Mouse (Mus musculus) embryonic facial prominence, embryonic 14.5 days (tissue): ENCODE data around the gene Ap1ar. TPM values are rescaled to one million over a fixed set of nuclear protein-coding genes. Genes with fewer than 3 reads are reported as not detected.

Source experiments
- ATAC-seq: fragments of 200-750 bp; cut with Nextera tagmentation; 2 replicates; pipeline ENCODE4 v1.8.0; 2017; ENCODE audit warnings: low read depth, moderate number of reproducible peaks, moderate TSS enrichment
- DNase-seq: peaks from one replicate; pipeline ENCODE4 v3.0.0-alpha.2; 2015; ENCODE audit warnings: low spot score
- H3K27ac ChIP-seq: fragments of 300-500 bp; sonication (generic); replicated peaks from 2 replicates; pipeline ENCODE4 v1.5.1; 2014; ENCODE audit warnings: low read depth, mild to moderate bottlenecking, low read length, moderate library complexity
- H3K27me3 ChIP-seq: fragments of 300-500 bp; sonication (generic); replicated peaks from 2 replicates; pipeline ENCODE4 v1.6.1; 2014; ENCODE audit warnings: low read length; ENCODE audit not compliant: control insufficient read depth, insufficient read depth
- H3K36me3 ChIP-seq: fragments of 300-500 bp; sonication (generic); 2 replicates; pipeline ENCODE4 v1.6.1; 2014; ENCODE audit warnings: low read length, mixed read lengths; ENCODE audit not compliant: control insufficient read depth, insufficient read depth
- H3K4me1 ChIP-seq: fragments of 300-500 bp; sonication (generic); 2 replicates; pipeline ENCODE4 v1.6.1; 2014; ENCODE audit warnings: antibody characterized with exemption, low read length; ENCODE audit not compliant: control insufficient read depth, insufficient read depth
- H3K4me2 ChIP-seq: fragments of 300-500 bp; sonication (generic); 2 replicates; pipeline ENCODE4 v1.6.1; 2014; ENCODE audit warnings: low read depth, mild to moderate bottlenecking, low read length, moderate library complexity, mixed read lengths
- H3K4me3 ChIP-seq: fragments of 300-500 bp; sonication (generic); 2 replicates; pipeline ENCODE4 v1.5.1; 2014; ENCODE audit warnings: low read depth, mild to moderate bottlenecking, low read length
- H3K9ac ChIP-seq: fragments of 300-500 bp; sonication (generic); 2 replicates; pipeline ENCODE4 v1.6.1; 2014; ENCODE audit warnings: low read depth, mild to moderate bottlenecking, low read length, moderate library complexity, mixed read lengths
- H3K9me3 ChIP-seq: fragments of 300-500 bp; sonication (generic); 2 replicates; pipeline ENCODE4 v1.6.1; 2016; ENCODE audit warnings: low read length; ENCODE audit not compliant: control insufficient read depth
- WGBS: fragments of 180-500 bp; shearing (Covaris S2); extraction: QIAGEN DNeasy Blood & Tissue Kit; methylation state at CpG from one replicate; pipeline ENCODE4 v1.1.7; 2014; 5-methylcytosine and 5-hydroxymethylcytosine counted together
- polyA plus RNA-seq: library from polyadenylated mRNA; unstranded; fragments of >200 nt; fragmentation: Nextera tagmentation; extraction: Ambion mirVana; gene quantifications from 2 replicates; pipeline ENCODE4 v1.2.1, GENCODE M21; 2014

Gene Ap1ar
- polyA plus RNA-seq, 1 experiment from 2014 or later, result 36.2 TPM

DNA sequence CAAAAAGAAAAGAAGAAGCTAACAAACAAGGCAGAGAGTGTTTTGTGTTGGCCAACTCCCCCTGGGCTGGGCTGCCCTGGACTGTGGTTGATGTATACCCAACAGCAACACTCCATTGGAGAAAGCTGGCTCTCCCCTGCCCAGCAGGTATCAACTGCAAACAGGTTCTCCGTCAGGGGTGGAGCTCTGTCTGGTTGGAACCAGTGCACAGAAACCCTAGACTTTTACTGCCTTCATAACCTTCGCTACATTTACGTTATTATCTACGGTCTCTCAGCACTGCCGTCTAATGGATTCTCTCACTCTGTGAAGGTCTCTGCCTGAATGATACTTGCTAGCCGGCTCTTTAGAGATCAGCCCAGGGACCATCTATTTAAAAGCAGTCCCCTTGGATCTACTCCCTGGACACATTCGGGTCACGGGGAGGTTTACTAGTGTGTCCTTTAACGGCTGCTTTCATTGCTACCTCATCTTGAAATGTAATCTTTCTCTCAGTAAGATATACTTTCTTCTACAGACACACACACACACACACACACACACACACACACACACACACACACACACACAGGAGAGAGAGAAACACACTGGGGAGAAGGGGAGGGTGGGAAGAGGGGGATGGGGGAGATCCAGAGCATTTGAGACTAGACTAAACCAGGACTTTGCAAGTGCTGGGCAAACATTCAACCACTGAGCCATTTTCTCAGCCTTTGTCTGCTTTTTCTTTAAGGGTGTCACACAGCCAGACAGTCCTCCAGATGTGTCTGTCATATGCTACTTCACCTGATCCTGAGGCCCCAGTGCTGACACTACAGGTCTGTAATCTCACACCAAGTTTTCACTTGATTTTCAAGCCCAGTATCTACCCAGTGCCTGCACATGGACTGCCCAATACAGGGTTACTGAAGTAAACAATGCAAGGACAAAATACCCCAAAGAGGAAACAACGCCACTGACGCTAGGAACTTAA lies 18.3 kb downstream of the Ap1ar start:
- peaks cover 38% of the 10 kb centered on the region for H3K36me3 ChIP-seq
- H3K27ac ChIP-seq, result no peak overlapping the region
- no peaks in the 10 kb centered on the region for H3K4me1 ChIP-seq
- H3K4me3 ChIP-seq, result no peak overlapping the region
- ATAC-seq (peak; percentile 47; the same call in 1 of the 2 replicates), DNase-seq (no peak)
- 75% methylated on average over 11 of the region's 11 CpGs for WGBS
- no peak overlapping the region for H3K9ac ChIP-seq
- no peak overlapping the region for H3K4me2 ChIP-seq
- H3K27me3 ChIP-seq, result no peaks in the 10 kb centered on the region
- H3K9me3 ChIP-seq, result no peaks in the 10 kb centered on the region

DNA sequence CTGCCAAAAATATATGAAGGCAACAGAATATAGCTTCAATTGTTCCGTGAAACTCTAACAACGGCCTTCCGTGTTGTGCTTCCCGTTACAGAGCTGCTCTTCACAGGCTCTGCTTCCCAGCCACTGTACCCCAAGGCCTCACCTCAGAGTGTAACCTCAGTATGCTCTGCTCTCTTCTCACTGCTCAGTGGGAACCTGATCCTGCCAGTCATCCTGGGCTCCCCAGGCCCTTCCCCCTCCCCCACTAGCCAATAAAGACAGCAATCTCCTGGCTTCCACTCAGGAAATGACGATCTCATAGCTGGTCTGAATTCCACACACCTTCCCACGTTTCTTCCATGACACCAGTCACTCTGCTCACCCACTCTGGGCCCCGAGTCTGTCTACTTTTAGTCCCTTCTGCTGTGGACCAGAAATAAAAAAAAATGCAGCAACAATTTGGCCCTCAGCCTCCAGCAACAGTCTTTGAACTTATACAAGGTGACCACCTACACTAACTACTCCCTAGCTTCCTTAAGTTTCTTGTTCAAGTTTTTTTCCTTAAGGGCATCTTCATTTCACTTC lies 20.1 kb downstream of the Ap1ar start:
- H3K36me3 ChIP-seq, result peaks cover 47% of the 10 kb centered on the region
- H3K9me3 ChIP-seq, result no peaks in the 10 kb centered on the region
- WGBS, result 59% methylated on average over 7 of the region's 7 CpGs
- H3K4me1 ChIP-seq, result no peaks in the 10 kb centered on the region
- no peaks in the 10 kb centered on the region for H3K27me3 ChIP-seq
- H3K9ac ChIP-seq, result no peak overlapping the region
- DNase-seq (no peak), ATAC-seq (no peak)
- H3K4me3 ChIP-seq, result no peak overlapping the region
- no peak overlapping the region for H3K27ac ChIP-seq
- H3K4me2 ChIP-seq, result no peak overlapping the region

DNA sequence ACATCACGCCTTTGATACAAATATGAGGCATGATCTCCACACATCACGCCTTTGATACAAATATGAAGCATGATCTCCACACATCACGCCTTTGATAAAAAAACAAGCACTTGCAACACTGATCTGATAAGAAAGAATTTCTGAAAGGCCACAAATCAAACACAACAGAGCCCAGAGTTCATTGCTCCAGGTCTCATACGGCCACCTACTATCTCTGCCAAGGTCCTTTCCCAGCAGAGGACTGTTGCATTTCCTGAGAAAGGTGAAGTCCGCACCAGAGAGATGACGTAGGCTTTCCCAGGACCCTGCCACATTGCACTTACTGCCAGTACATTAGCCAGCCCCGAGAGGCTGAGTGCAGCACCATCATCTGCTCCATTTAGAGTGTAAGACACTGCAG lies 28.2 kb downstream of the Ap1ar start:
- Histone ChIP-seq H3K9me3 (no peaks in the 10 kb centered on the region), H3K36me3 (peaks cover 65% of the 10 kb centered on the region), H3K27ac (no peak overlapping the region), H3K4me1 (no peaks in the 10 kb centered on the region), H3K4me3 (no peak overlapping the region), H3K9ac (no peak overlapping the region), H3K27me3 (no peaks in the 10 kb centered on the region), H3K4me2 (no peak overlapping the region)
- 89% methylated on average over 7 of the region's 7 CpGs for WGBS
- no peak for DNase-seq
- no peak for ATAC-seq

DNA sequence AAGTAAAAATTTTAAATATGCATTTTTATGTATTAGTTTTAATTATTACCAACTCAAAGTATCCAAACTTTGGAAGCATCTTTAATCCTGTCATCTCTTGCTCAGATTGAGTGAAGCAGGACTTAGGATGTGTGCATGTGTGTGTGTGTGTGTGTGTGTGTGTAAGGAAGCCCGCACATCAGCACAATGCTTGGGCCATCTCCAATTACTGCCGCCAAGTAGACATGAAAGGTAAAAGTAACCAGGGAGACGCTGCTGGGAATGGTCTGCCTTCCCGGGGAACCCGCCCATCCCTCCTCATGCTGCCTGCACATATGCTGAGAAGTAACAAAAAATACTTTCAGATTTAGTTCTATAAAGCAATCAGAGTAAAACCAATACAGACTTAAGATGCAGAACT lies 29.5 kb downstream of the Ap1ar start:
- DNase-seq (no peak), ATAC-seq (no peak)
- 64% methylated on average over 5 of the region's 5 CpGs for WGBS
- Histone ChIP-seq H3K4me3 (no peak overlapping the region), H3K4me1 (no peaks in the 10 kb centered on the region), H3K27me3 (no peaks in the 10 kb centered on the region), H3K36me3 (peaks cover 55% of the 10 kb centered on the region), H3K27ac (no peak overlapping the region), H3K9me3 (no peaks in the 10 kb centered on the region), H3K9ac (no peak overlapping the region), H3K4me2 (no peak overlapping the region)

DNA sequence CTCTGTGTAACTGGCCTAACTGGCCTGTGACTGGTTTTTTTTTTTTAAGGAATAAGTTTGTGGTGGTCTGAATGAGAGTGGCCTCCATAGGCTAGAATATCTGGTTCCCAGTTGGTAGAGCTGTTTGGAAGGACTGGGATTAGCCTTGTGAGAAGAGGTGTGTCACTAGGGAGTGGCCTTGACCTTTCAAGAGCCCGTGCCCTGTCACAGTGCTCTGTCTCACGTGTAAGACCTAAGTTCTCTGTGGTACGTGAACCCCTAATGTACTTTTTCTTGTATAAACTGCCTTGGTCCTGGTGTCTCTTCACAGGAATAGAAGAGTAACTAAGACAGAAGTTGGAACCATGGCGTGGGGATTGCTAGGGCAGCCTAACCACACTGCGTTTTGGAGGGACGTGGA lies 31.3 kb downstream of the Ap1ar start:
- Histone ChIP-seq H3K9me3 (no peaks in the 10 kb centered on the region), H3K27me3 (no peaks in the 10 kb centered on the region), H3K4me1 (no peaks in the 10 kb centered on the region), H3K4me2 (no peak overlapping the region), H3K36me3 (peaks cover 41% of the 10 kb centered on the region), H3K4me3 (no peak overlapping the region), H3K9ac (no peak overlapping the region), H3K27ac (no peak overlapping the region)
- no peak for ATAC-seq
- 81% methylated on average over 6 of the region's 6 CpGs for WGBS
- no peak for DNase-seq

DNA sequence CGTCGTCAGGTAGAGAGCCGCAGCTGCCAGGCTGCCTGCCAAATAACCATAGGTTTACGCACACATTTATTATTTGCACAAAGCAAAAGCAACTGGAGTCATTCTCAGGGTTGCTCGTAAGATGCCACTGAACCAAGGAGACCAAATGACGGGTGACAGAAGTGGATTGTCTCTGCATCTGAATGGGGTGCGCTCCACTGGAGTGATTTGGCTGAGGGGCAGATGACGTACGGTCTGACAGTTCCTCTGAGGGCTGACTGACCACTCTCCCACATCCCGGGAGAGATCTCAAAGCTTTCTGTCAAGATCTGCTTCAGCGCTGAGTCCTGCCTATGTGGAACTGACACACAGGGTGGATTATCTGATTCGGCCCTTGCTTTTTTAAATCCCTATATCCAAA lies 32.3 kb downstream of the Ap1ar start:
- H3K36me3 ChIP-seq, result peaks cover 38% of the 10 kb centered on the region
- H3K4me1 ChIP-seq, result no peaks in the 10 kb centered on the region
- H3K27ac ChIP-seq, result no peak overlapping the region
- no peaks in the 10 kb centered on the region for H3K27me3 ChIP-seq
- no peak overlapping the region for H3K9ac ChIP-seq
- no peaks in the 10 kb centered on the region for H3K9me3 ChIP-seq
- H3K4me3 ChIP-seq, result no peak overlapping the region
- H3K4me2 ChIP-seq, result no peak overlapping the region
- 81% methylated on average over 12 of the region's 12 CpGs for WGBS
- no peak for ATAC-seq
- DNase-seq, result no peak

DNA sequence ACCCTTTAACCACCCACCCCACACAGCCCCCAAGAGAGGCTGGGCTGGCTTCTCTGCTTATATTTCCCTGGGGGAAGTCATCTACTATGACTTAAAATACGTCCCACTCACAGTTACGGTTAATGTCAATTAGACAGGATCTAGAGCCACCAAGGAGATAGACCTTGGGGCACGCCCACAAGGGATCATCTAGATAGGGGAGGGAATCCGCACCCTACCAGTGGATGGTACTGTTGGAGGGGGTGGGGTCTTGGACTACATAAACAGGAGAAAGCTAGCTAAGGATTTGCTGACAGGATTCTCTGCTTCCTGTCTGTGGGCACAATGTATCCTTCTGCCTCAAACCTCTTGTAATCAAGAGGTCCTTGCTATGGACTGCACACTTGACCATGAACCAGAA lies 32.9 kb downstream of the Ap1ar start:
- no peaks in the 10 kb centered on the region for H3K9me3 ChIP-seq
- no peak overlapping the region for H3K27ac ChIP-seq
- no peaks in the 10 kb centered on the region for H3K27me3 ChIP-seq
- 78% methylated on average over 4 of the region's 4 CpGs for WGBS
- H3K4me3 ChIP-seq, result no peak overlapping the region
- DNase-seq, result no peak
- no peaks in the 10 kb centered on the region for H3K4me1 ChIP-seq
- H3K9ac ChIP-seq, result no peak overlapping the region
- H3K36me3 ChIP-seq, result peaks cover 33% of the 10 kb centered on the region
- H3K4me2 ChIP-seq, result no peak overlapping the region
- ATAC-seq, result no peak

DNA sequence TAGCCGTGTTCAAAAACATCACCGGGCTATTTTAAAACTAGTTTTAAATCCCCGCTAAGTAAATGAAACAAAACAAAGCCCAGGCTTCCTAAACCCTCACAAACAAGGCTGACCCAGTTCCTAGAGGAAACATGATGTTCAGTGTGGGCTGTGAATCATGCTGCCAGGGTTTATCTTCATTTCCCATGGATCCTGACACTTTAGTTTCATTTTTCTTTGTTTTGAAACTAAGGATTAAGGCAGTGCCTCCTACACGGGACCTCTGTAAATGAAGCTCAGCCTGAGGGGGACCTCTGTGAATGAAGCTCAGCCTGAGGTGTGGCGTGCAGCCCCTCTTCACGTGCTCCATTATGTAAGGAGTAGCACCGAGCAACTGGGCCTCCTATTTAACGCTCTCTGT lies 34.5 kb downstream of the Ap1ar start:
- Histone ChIP-seq H3K4me1 (no peaks in the 10 kb centered on the region), H3K27me3 (no peaks in the 10 kb centered on the region), H3K4me2 (no peak overlapping the region), H3K9me3 (no peaks in the 10 kb centered on the region), H3K36me3 (peaks cover 18% of the 10 kb centered on the region), H3K9ac (no peak overlapping the region), H3K27ac (no peak overlapping the region), H3K4me3 (no peak overlapping the region)
- ATAC-seq (no peak), DNase-seq (no peak)
- 52% methylated on average over 8 of the region's 8 CpGs for WGBS
